Mouse (Mus musculus): ENCODE measurements around the gene Dda1. TPM values are rescaled to one million over a fixed set of nuclear protein-coding genes. Genes with fewer than 3 reads are reported as not detected.

Dda1 gene
- polyA plus RNA-seq, 1 experiment from 2014 or later = 100 TPM

GRCm38 (mm10) chr8:71471861-71472260 lies 2.9 kb downstream of the Dda1 start:
- no peak for ATAC-seq (ENCODE audit: low read depth)
- no peaks in the 10 kb centered on the region for H3K9me3 ChIP-seq (ENCODE audit: control insufficient read depth, low read length)
- no peak overlapping the region for H3K4me2 ChIP-seq (ENCODE audit: low read depth, low read length)
- no peaks in the 10 kb centered on the region for H3K27me3 ChIP-seq (replicated peaks; ENCODE audit: control insufficient read depth, insufficient read depth, low read length)
- no peak overlapping the region for H3K27ac ChIP-seq (replicated peaks; ENCODE audit: low read depth, low read length)
- H3K4me3 ChIP-seq (ENCODE audit: low read depth, low read length) = no peak overlapping the region
- H3K9ac ChIP-seq (ENCODE audit: low read depth, low read length) = no peak overlapping the region
- DNase-seq (ENCODE audit: low spot score) = no peak
- peaks cover 7% of the 10 kb centered on the region for H3K4me1 ChIP-seq (ENCODE audit: control insufficient read depth, insufficient read depth, low read length)
- WGBS = 94% methylated on average over 17 of the region's 17 CpGs
- H3K36me3 ChIP-seq (ENCODE audit: control insufficient read depth, insufficient read depth, low read length) = peaks cover 48% of the 10 kb centered on the region

- DNase-seq (ENCODE audit: low spot score) (no peak), ATAC-seq (ENCODE audit: low read depth) (no peak)
- Histone ChIP-seq H3K9me3 (ENCODE audit: control insufficient read depth, low read length) (no peaks in the 10 kb centered on the region), H3K4me3 (ENCODE audit: low read depth, low read length) (no peak overlapping the region), H3K4me2 (ENCODE audit: low read depth, low read length) (no peak overlapping the region), H3K9ac (ENCODE audit: low read depth, low read length) (no peak overlapping the region), H3K27me3 (replicated peaks; ENCODE audit: control insufficient read depth, insufficient read depth, low read length) (no peaks in the 10 kb centered on the region), H3K27ac (replicated peaks; ENCODE audit: low read depth, low read length) (no peak overlapping the region), H3K4me1 (ENCODE audit: control insufficient read depth, insufficient read depth, low read length) (peaks cover 7% of the 10 kb centered on the region), H3K36me3 (ENCODE audit: control insufficient read depth, insufficient read depth, low read length) (peaks cover 48% of the 10 kb centered on the region)
- 89% methylated on average over 8 of the region's 8 CpGs for WGBS
Observed at GRCm38 (mm10) chr8:71472601-71473386, 3.8 kb downstream of the Dda1 start.

DNA sequence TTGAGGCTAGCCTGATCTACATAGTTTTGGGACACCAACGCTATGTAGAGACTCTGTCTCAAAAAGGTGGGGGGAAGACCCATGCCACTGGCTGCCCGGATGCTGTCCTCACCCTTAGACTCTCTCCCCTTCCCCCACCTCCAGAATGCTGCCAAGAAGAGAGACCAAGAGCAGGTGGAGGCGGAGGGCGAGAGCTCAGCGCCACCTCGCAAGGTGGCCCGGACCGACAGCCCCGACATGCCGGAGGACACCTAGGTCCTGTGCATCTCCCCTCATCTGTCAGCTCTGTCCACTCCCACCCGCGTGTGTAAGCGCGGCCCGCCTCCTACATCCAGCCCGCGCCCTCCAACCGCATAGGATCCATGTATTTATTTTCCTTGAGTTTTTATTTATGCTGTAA lies 5.3 kb downstream of the Dda1 start:
- WGBS = 95% methylated on average over 17 of the region's 18 CpGs
- DNase-seq (ENCODE audit: low spot score) (no peak), ATAC-seq (ENCODE audit: low read depth) (no peak)
- H3K4me3 ChIP-seq (ENCODE audit: low read depth, low read length) = no peak overlapping the region
- no peak overlapping the region for H3K27ac ChIP-seq (replicated peaks; ENCODE audit: low read depth, low read length)
- H3K4me1 ChIP-seq (ENCODE audit: control insufficient read depth, insufficient read depth, low read length) = peaks cover 7% of the 10 kb centered on the region
- H3K4me2 ChIP-seq (ENCODE audit: low read depth, low read length) = no peak overlapping the region
- H3K36me3 ChIP-seq (ENCODE audit: control insufficient read depth, insufficient read depth, low read length) = peaks cover 52% of the 10 kb centered on the region
- no peaks in the 10 kb centered on the region for H3K9me3 ChIP-seq (ENCODE audit: control insufficient read depth, low read length)
- H3K9ac ChIP-seq (ENCODE audit: low read depth, low read length) = no peak overlapping the region
- no peaks in the 10 kb centered on the region; the same call in 1 of the 2 replicates for H3K27me3 ChIP-seq (replicated peaks; ENCODE audit: control insufficient read depth, insufficient read depth, low read length)

DNA sequence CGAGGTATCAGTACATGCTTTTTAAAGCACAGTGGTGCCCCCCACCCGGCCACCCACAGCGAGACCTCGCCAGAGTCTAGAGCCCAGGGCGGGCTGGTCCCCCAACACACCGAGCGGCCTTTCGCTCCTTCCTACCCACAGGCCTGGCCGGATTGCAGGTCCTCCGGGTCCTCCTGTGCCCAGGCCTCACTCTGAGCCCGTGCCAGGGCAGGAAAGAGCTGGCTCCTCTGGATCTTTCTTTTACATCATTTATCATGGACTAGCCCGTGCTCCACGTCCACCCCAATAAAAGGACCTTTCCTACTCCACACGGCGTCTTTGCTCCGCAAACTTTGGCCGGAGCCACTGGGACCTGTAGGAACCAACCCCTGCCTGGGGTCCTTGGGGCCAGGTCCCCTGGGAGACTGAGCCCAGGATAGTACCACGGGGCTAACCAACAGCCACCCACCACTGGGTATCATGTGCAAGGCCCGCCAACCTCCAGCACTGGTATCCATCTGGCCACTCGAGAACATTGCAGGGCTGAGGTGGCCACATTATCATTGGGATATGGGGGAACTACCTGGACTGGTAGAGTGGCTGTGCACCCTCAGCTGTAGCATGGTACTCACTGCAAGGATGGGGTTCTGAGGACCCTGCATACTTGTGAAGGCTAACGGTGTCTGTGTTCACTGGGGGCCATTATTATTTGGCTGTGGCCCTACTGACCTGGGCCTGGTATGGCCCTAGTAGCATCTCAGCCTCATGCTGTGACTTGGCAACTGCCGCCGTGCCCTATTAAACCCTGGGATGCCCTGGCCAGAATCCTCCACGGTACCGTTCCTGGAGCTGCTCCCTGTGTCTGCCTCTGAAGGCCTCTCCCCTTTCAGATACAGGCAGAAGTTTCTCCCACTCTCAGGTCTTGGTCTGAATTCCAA lies 6.0 kb downstream of the Dda1 start:
- 87% methylated on average over 25 of the region's 25 CpGs for WGBS
- DNase-seq (ENCODE audit: low spot score) (no peak), ATAC-seq (ENCODE audit: low read depth) (no peak)
- Histone ChIP-seq H3K4me2 (ENCODE audit: low read depth, low read length) (no peak overlapping the region), H3K9me3 (ENCODE audit: control insufficient read depth, low read length) (no peaks in the 10 kb centered on the region), H3K9ac (ENCODE audit: low read depth, low read length) (no peak overlapping the region), H3K27me3 (replicated peaks; ENCODE audit: control insufficient read depth, insufficient read depth, low read length) (no peaks in the 10 kb centered on the region; the same call in 1 of the 2 replicates), H3K27ac (replicated peaks; ENCODE audit: low read depth, low read length) (no peak overlapping the region), H3K4me1 (ENCODE audit: control insufficient read depth, insufficient read depth, low read length) (peaks cover 2% of the 10 kb centered on the region; the same call in 1 of the 2 replicates), H3K36me3 (ENCODE audit: control insufficient read depth, insufficient read depth, low read length) (peaks cover 57% of the 10 kb centered on the region), H3K4me3 (ENCODE audit: low read depth, low read length) (no peak overlapping the region)

DNA sequence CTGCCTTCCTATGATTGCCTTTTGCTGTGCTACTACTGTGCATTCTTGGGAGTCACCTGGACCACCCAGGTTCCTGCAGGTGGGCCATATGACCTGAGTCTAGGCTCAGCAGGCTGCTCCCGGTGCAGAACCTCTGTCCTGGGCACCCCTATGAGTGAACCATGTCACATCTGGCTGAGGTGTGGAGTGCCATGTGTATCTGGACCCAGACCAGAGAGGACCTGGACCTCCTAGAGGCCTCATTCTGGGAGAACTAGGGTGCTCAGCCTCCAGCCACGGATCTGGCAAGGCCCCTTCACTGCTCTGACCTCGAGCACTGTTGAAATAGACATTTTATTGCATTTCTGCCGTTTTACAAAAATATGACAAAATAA lies 6.7 kb downstream of the Dda1 start:
- Histone ChIP-seq H3K36me3 (ENCODE audit: control insufficient read depth, insufficient read depth, low read length) (peaks cover 63% of the 10 kb centered on the region), H3K4me2 (ENCODE audit: low read depth, low read length) (peak overlapping the region; percentile 88), H3K9ac (ENCODE audit: low read depth, low read length) (peak overlapping the region; percentile 77), H3K4me1 (ENCODE audit: control insufficient read depth, insufficient read depth, low read length) (no peaks in the 10 kb centered on the region), H3K9me3 (ENCODE audit: control insufficient read depth, low read length) (no peaks in the 10 kb centered on the region), H3K4me3 (ENCODE audit: low read depth, low read length) (peak overlapping the region; percentile 65), H3K27ac (replicated peaks; ENCODE audit: low read depth, low read length) (peak overlapping the region; percentile 75; the same call in 1 of the 2 replicates), H3K27me3 (replicated peaks; ENCODE audit: control insufficient read depth, insufficient read depth, low read length) (no peaks in the 10 kb centered on the region; the same call in 1 of the 2 replicates)
- ATAC-seq (ENCODE audit: low read depth) (no peak), DNase-seq (ENCODE audit: low spot score) (no peak)
- WGBS = 23% methylated on average over 4 of the region's 4 CpGs

DNA sequence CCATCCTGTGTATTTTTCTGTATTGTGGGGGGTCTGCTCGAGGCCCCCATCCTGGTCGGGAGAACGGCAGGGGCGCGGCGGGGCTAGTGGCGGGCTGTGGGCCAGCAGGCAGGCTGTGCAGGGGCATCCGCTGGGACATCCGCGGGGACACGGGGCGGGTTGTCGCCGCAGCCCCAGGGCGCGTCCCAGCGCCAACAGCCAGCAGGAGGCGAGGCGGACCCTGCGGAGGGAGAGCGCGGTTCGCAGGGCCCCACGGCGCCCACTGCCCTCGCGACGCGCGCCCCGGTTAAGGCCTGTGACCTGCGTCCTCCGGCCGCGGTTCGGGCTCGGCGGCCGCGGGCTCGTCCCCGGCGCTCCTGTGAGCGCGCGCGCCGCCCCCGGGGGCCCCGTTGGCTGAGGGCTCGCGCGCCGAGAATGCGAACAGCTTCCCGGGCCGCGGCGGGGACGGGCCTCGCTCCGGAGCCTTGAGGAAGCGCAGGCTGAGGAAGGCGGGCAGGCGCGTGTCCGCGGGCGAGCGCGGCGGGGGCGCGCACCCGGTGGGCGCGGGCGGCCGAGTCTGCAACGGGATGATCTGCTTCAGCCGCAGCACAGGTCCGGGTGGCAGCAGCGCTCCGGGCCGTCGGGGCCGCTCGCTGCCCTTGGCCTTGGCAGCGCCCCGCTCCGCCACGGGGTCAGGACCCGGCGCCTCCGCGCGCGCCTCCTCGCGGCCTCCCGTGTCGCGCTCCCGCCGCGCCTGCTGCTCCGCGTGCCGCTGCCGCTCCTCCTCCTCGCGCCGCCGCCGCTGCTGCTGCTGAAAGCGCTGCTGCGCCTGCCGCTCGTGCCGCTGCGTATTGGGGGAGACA lies 7.3 kb downstream of the Dda1 start:
- H3K9ac ChIP-seq (ENCODE audit: low read depth, low read length) = peak overlapping the region; percentile 77
- no peaks in the 10 kb centered on the region for H3K9me3 ChIP-seq (ENCODE audit: control insufficient read depth, low read length)
- no peaks in the 10 kb centered on the region for H3K4me1 ChIP-seq (ENCODE audit: control insufficient read depth, insufficient read depth, low read length)
- peak overlapping the region; percentile 65 for H3K4me3 ChIP-seq (ENCODE audit: low read depth, low read length)
- ATAC-seq (ENCODE audit: low read depth) = peak; percentile 84
- peaks cover 63% of the 10 kb centered on the region for H3K36me3 ChIP-seq (ENCODE audit: control insufficient read depth, insufficient read depth, low read length)
- H3K27me3 ChIP-seq (replicated peaks; ENCODE audit: control insufficient read depth, insufficient read depth, low read length) = no peaks in the 10 kb centered on the region; the same call in 1 of the 2 replicates
- DNase-seq (ENCODE audit: low spot score) = peak; percentile 91
- H3K4me2 ChIP-seq (ENCODE audit: low read depth, low read length) = peak overlapping the region; percentile 88
- peak overlapping the region; percentile 75 for H3K27ac ChIP-seq (replicated peaks; ENCODE audit: low read depth, low read length)
- 0% methylated on average over 27 of the region's 121 CpGs for WGBS

DNA sequence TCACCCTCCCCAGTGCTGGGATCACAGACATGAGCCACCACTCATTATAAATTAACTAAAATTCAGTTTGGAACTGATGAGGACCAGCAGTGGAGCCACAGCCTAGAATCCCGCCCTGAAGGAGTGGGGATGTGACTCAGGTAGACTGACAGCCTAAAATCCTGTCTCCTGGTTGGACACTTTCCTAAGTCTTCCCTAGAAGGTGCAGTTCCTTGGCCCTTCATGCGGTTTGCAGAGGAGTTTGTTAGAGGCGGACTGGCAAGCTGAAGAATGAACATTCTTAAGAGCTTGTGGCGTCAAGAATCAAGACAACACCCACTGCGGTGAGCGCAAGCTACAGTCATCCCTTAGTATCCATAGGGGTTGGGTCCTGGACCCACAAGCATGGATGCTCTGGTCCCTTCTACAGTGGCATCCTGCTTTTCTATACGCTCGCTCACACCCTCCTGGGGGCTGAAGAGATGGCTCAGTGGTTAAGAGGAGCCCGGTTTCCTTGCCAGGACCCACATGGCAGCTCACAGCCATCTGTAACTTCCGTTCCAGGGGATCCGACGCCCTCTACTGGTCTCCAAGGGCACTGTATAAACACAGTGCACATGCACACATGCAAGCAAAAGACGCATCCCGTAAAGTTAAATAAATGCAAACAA lies 8.3 kb downstream of the Dda1 start:
- DNase-seq (ENCODE audit: low spot score) (no peak), ATAC-seq (ENCODE audit: low read depth) (no peak)
- Histone ChIP-seq H3K4me2 (ENCODE audit: low read depth, low read length) (peak overlapping the region; percentile 88), H3K9me3 (ENCODE audit: control insufficient read depth, low read length) (no peaks in the 10 kb centered on the region), H3K9ac (ENCODE audit: low read depth, low read length) (peak overlapping the region; percentile 77), H3K27ac (replicated peaks; ENCODE audit: low read depth, low read length) (peak overlapping the region; percentile 75; the same call in 1 of the 2 replicates), H3K4me3 (ENCODE audit: low read depth, low read length) (peak overlapping the region; percentile 65), H3K4me1 (ENCODE audit: control insufficient read depth, insufficient read depth, low read length) (no peaks in the 10 kb centered on the region), H3K27me3 (replicated peaks; ENCODE audit: control insufficient read depth, insufficient read depth, low read length) (no peaks in the 10 kb centered on the region; the same call in 1 of the 2 replicates), H3K36me3 (ENCODE audit: control insufficient read depth, insufficient read depth, low read length) (peaks cover 63% of the 10 kb centered on the region)
- WGBS = 40% methylated on average over 14 of the region's 14 CpGs
